Comparison of ENCODE assay signal across 8 mouse cellular contexts in genomic region chr4:152039831-152040310, GRCm38 (mm10). TPM values are rescaled to one million over a fixed set of nuclear protein-coding genes. Genes with fewer than 3 reads are reported as not detected.
DNase-seq lines count a peak whose midpoint lies in the region; ATAC-seq and TF ChIP-seq lines count a peak whose summit lies in the region.

No protein-coding gene starts in this region.

- DNase-seq in forebrain, embryonic 10.5 days (ENCODE audit: extremely low spot score, low spot score), result no peak
- no peak for DNase-seq in limb, embryonic 10.5 days (ENCODE audit: low spot score)
- no peak for DNase-seq in cerebellum, postnatal 4 days (ENCODE audit: low spot score in 2 of 2)
- no peak for DNase-seq in adrenal gland, adult 2 months
- no peak for DNase-seq in testis, postnatal 10 days (ENCODE audit: low spot score)

- no peak for TF ChIP-seq CTCF in olfactory bulb, adult 2 months (IDR thresholded peaks at IDR 0.05; ENCODE audit: insufficient read depth, low read depth, low read length)

- no peaks in the 10 kb centered on the region for H3K9me3 ChIP-seq in megakaryocyte, embryonic 14.5 days
- no peaks in the 10 kb centered on the region for H3K9me3 ChIP-seq in forebrain, embryonic 10.5 days
- H3K9me3 ChIP-seq in limb, embryonic 10.5 days (replicated peaks), result no peaks in the 10 kb centered on the region

- no peak for TF ChIP-seq POLR2A in olfactory bulb, adult 2 months (IDR thresholded peaks at IDR 0.05; ENCODE audit: insufficient read depth, low read depth, low read length)

- no peak for ATAC-seq in megakaryocyte, adult 5-6 weeks (ENCODE audit: poor library complexity, severe bottlenecking)

- H3K27ac ChIP-seq in forebrain, embryonic 10.5 days, result peak overlapping the region; percentile 90
- H3K27ac ChIP-seq in limb, embryonic 10.5 days, result peak overlapping the region; percentile 83
- no peak overlapping the region for H3K27ac ChIP-seq in olfactory bulb, adult 2 months (ENCODE audit: insufficient read depth, low read depth, low read length)

- H3K4me1 ChIP-seq in megakaryocyte, embryonic 14.5 days, result peaks cover 60% of the 10 kb centered on the region
- peaks cover 32% of the 10 kb centered on the region for H3K4me1 ChIP-seq in forebrain, embryonic 10.5 days
- H3K4me1 ChIP-seq in limb, embryonic 10.5 days, result peaks cover 23% of the 10 kb centered on the region
- peaks cover 14% of the 10 kb centered on the region for H3K4me1 ChIP-seq in olfactory bulb, adult 2 months (ENCODE audit: control insufficient read depth, insufficient read depth, low read length)

- H3K4me3 ChIP-seq in megakaryocyte, embryonic 14.5 days (replicated peaks), result peak overlapping the region; percentile 98
- H3K4me3 ChIP-seq in forebrain, embryonic 10.5 days, result peak overlapping the region; percentile 100
- peak overlapping the region; percentile 84 for H3K4me3 ChIP-seq in limb, embryonic 10.5 days
- peak overlapping the region; percentile 99 for H3K4me3 ChIP-seq in olfactory bulb, adult 2 months (ENCODE audit: insufficient read depth, low read depth, low read length)

- H3K27me3 ChIP-seq in megakaryocyte, embryonic 14.5 days (replicated peaks), result no peaks in the 10 kb centered on the region
- H3K27me3 ChIP-seq in forebrain, embryonic 10.5 days (ENCODE audit: poor library complexity, severe bottlenecking), result no peaks in the 10 kb centered on the region
- no peaks in the 10 kb centered on the region for H3K27me3 ChIP-seq in limb, embryonic 10.5 days (ENCODE audit: low read depth, poor library complexity, severe bottlenecking)

- WGBS in forebrain, embryonic 10.5 days, result 5% methylated on average over 25 of the region's 25 CpGs
- WGBS in limb, embryonic 10.5 days, result 6% methylated on average over 25 of the region's 25 CpGs
- 3% methylated on average over 25 of the region's 25 CpGs for WGBS in olfactory bulb, adult 2 months

- H3K36me3 ChIP-seq in megakaryocyte, embryonic 14.5 days (replicated peaks; ENCODE audit: low read length), result peaks cover 40% of the 10 kb centered on the region
- peaks cover 40% of the 10 kb centered on the region for H3K36me3 ChIP-seq in forebrain, embryonic 10.5 days (replicated peaks)
- peaks cover 41% of the 10 kb centered on the region for H3K36me3 ChIP-seq in limb, embryonic 10.5 days

RNA-seq across cellular contexts. Expression of gene Nol9, which starts 0.8 kb away (rescaled TPM):
- 7.7 and 25.0 TPM in 2 replicates for polyA plus RNA-seq in megakaryocyte, embryonic 14.5 days (2012; ENCODE audit: insufficient read depth, low replicate concordance)
- 10.1 and 11.1 TPM in 2 replicates for total RNA-seq in megakaryocyte, adult 5-6 weeks (2015)
- total RNA-seq in megakaryocyte, adult 5-6 weeks (2017), result 10.8 and 15.5 TPM in 2 replicates
- polyA plus RNA-seq in forebrain, embryonic 10.5 days (2016; fragmentation: Nextera tagmentation; extraction: Ambion mirVana), result 42.0 and 43.0 TPM in 2 replicates
- polyA plus RNA-seq in limb, embryonic 10.5 days (2016; fragmentation: Nextera tagmentation; extraction: Ambion mirVana), result 52.1 and 54.1 TPM in 2 replicates
- polyA plus RNA-seq in olfactory bulb, adult 2 months (2012; ENCODE audit: insufficient read depth, insufficient read length, low replicate concordance, missing spikeins), result not detected in 2 replicates
- 10 to 100 TPM; 16.8 to 30.6 TPM for total RNA-seq in adrenal gland, adult 2 months (2021)
- 21.3 and 27.4 TPM in 2 replicates for polyA plus RNA-seq in adrenal gland, adult 2 months (2012; rRNA removed)

RNA-seq across cellular contexts. Expression of gene Tas1r1, which starts 1.5 kb away (rescaled TPM):
- polyA plus RNA-seq in megakaryocyte, embryonic 14.5 days (2012; ENCODE audit: insufficient read depth, low replicate concordance), result 0.34 TPM in 1 of 2 replicates, not detected in the other
- 0.11 and 0.16 TPM in 2 replicates for total RNA-seq in megakaryocyte, adult 5-6 weeks (2015)
- total RNA-seq in megakaryocyte, adult 5-6 weeks (2017), result not detected in 2 replicates
- 0.48 and 0.79 TPM in 2 replicates for polyA plus RNA-seq in forebrain, embryonic 10.5 days (2016; fragmentation: Nextera tagmentation; extraction: Ambion mirVana)
- polyA plus RNA-seq in limb, embryonic 10.5 days (2016; fragmentation: Nextera tagmentation; extraction: Ambion mirVana), result 0.35 and 0.65 TPM in 2 replicates
- not detected in 2 replicates for polyA plus RNA-seq in olfactory bulb, adult 2 months (2012; ENCODE audit: insufficient read depth, insufficient read length, low replicate concordance, missing spikeins)
- 1 to 10 TPM in 1 of 2 experiments, not detected in 1; 1.4 TPM for total RNA-seq in adrenal gland, adult 2 months (2021)
- polyA plus RNA-seq in adrenal gland, adult 2 months (2012; rRNA removed), result 0.09 TPM in 1 of 2 replicates, not detected in the other

RNA-seq across cellular contexts. Expression of gene Zbtb48, which starts 12.4 kb away (rescaled TPM):
- polyA plus RNA-seq in megakaryocyte, embryonic 14.5 days (2012; ENCODE audit: insufficient read depth, low replicate concordance), result 3.8 and 4.3 TPM in 2 replicates
- 6.9 and 8.1 TPM in 2 replicates for total RNA-seq in megakaryocyte, adult 5-6 weeks (2015)
- 3.8 and 8.9 TPM in 2 replicates for total RNA-seq in megakaryocyte, adult 5-6 weeks (2017)
- polyA plus RNA-seq in forebrain, embryonic 10.5 days (2016; fragmentation: Nextera tagmentation; extraction: Ambion mirVana), result 24.1 and 24.4 TPM in 2 replicates
- 24.5 and 26.5 TPM in 2 replicates for polyA plus RNA-seq in limb, embryonic 10.5 days (2016; fragmentation: Nextera tagmentation; extraction: Ambion mirVana)
- polyA plus RNA-seq in olfactory bulb, adult 2 months (2012; ENCODE audit: insufficient read depth, insufficient read length, low replicate concordance, missing spikeins), result not detected in 2 replicates
- 10 to 100 TPM in 1 of 2 experiments, 1 to 10 TPM in 1; 7.9 to 10.2 TPM for total RNA-seq in adrenal gland, adult 2 months (2021)
- 9.1 and 10.5 TPM in 2 replicates for polyA plus RNA-seq in adrenal gland, adult 2 months (2012; rRNA removed)

RNA-seq across cellular contexts. Expression of gene Klhl21, which starts 31.3 kb away (rescaled TPM):
- 4.4 and 7.1 TPM in 2 replicates for polyA plus RNA-seq in megakaryocyte, embryonic 14.5 days (2012; ENCODE audit: insufficient read depth, low replicate concordance)
- 2.6 and 3.8 TPM in 2 replicates for total RNA-seq in megakaryocyte, adult 5-6 weeks (2015)
- 3.1 and 4.1 TPM in 2 replicates for total RNA-seq in megakaryocyte, adult 5-6 weeks (2017)
- 8.1 and 8.3 TPM in 2 replicates for polyA plus RNA-seq in forebrain, embryonic 10.5 days (2016; fragmentation: Nextera tagmentation; extraction: Ambion mirVana)
- polyA plus RNA-seq in limb, embryonic 10.5 days (2016; fragmentation: Nextera tagmentation; extraction: Ambion mirVana), result 9.7 and 10.6 TPM in 2 replicates
- not detected in 2 replicates for polyA plus RNA-seq in olfactory bulb, adult 2 months (2012; ENCODE audit: insufficient read depth, insufficient read length, low replicate concordance, missing spikeins)
- 10 to 100 TPM; 17.8 to 23.7 TPM for total RNA-seq in adrenal gland, adult 2 months (2021)
- 70.8 and 71.2 TPM in 2 replicates for polyA plus RNA-seq in adrenal gland, adult 2 months (2012; rRNA removed)

RNA-seq across cellular contexts. Expression of gene Plekhg5, which starts 32.4 kb away (rescaled TPM):
- 3.6 and 5.5 TPM in 2 replicates for polyA plus RNA-seq in megakaryocyte, embryonic 14.5 days (2012; ENCODE audit: insufficient read depth, low replicate concordance)
- total RNA-seq in megakaryocyte, adult 5-6 weeks (2015), result 1.7 and 2.6 TPM in 2 replicates
- 3.0 and 3.6 TPM in 2 replicates for total RNA-seq in megakaryocyte, adult 5-6 weeks (2017)
- polyA plus RNA-seq in forebrain, embryonic 10.5 days (2016; fragmentation: Nextera tagmentation; extraction: Ambion mirVana), result 9.6 and 9.8 TPM in 2 replicates
- 9.5 and 13.3 TPM in 2 replicates for polyA plus RNA-seq in limb, embryonic 10.5 days (2016; fragmentation: Nextera tagmentation; extraction: Ambion mirVana)
- polyA plus RNA-seq in olfactory bulb, adult 2 months (2012; ENCODE audit: insufficient read depth, insufficient read length, low replicate concordance, missing spikeins), result not detected in 2 replicates
- total RNA-seq in adrenal gland, adult 2 months (2021), result 10 to 100 TPM in 1 of 2 experiments, 1 to 10 TPM in 1; 7.4 to 15.5 TPM
- 21.9 and 30.7 TPM in 2 replicates for polyA plus RNA-seq in adrenal gland, adult 2 months (2012; rRNA removed)
